Mouse (Mus musculus) T-helper 2 cell (primary cell): ENCODE measurements around the gene Rin3.
"Not testable (repeated sequence)": the region's sequence is repeated elsewhere in the genome, so short reads cannot be mapped to it uniquely, and the experiment has no call there.

Experiments
- in situ Hi-C: fragments of 300-600 bp; cut with MboI, MseI; formaldehyde crosslinking; loops from one replicate; pipeline ENCODE4 v1.15.1; 2025; ENCODE audit warnings: high pct_unique_total_duplicates

Gene Rin3

GRCm38 (mm10) chr12:102282763-102283482 is at the start of gene Rin3:
Gene Rin3, plus strand, starts transcription at chr12:102283048.
- in situ Hi-C loops, result no loop called here

- in situ Hi-C loops, result no loop called here
Observed at GRCm38 (mm10) chr12:102235551-102235950, 47.3 kb upstream of the Rin3 start.

DNA sequence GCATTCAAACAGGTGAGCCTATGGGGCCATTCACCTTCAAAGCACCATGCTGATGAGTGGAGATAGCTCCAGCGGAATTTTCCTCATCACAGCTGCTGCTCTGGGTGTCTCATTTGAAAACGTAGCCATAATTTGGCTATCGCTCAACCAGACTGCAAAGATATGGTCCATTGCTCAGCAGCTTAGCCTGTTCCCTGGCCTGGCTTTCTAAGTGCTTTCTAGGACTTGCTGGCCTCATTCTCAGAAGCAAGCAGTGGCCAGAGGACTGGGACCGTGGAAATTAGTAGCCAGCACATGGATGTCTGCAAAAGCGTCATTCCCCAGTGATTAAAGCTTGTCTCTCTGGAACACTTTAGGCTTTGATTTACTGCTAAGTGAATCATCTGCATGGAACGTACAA is 46.5 kb upstream of the Rin3 start:
- in situ Hi-C loops, result no loop called here

DNA sequence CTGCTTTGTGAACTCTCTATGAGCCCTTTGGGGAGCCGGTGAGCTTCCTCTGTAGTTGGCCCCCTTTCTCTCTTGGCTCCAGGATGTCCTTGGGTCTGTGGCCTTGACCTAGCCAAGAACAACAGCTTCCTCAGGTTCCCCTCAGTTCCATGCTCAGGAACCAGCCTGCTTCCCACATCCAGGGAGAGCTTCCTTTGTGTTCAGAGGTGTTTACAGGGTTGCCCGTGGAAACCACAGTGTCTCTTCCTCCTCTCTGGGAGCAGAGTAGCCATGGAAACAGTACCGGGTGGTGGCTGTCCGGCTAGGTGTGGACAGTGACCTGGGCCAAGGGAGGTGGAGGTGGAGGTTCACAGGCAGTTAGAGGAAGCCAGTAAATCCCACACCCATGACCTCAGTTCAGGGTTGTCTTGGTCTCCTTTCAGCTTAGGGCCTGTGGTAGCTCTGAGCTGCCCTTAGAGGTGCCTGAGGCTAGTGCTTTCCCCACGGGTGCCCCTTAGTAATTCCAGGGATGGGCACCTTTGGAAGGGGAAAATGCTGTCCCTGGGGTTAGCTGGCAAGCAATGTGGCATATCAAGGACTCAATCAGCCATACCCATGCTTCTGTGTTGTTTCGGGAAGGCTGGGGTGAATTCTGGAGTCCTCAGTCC is 40.6 kb upstream of the Rin3 start:
- in situ Hi-C loops, result no loop called here

DNA sequence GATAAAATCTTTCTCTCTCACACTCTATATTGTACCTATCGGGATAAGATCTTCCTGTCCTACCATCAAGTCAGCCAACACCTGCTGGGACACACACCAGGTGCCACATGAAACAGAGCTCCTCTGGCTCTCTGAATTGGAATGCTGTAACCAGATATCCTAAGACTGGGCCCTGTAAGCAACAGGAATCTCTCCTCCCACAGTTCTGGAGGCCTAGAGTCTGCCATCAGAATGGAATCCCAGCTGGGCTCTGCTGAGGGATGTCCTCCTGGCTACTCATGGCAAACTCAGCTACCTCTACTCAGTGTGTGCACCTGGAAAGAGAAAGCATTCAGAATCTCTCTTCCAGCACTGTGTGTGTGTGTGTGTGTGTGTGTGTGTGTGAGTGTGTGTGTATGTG is 38.9 kb upstream of the Rin3 start:
- in situ Hi-C loops, result no loop called here

GRCm38 (mm10) chr12:102246226-102246625 is 36.6 kb upstream of the Rin3 start:
- in situ Hi-C loops, result no loop called here

DNA sequence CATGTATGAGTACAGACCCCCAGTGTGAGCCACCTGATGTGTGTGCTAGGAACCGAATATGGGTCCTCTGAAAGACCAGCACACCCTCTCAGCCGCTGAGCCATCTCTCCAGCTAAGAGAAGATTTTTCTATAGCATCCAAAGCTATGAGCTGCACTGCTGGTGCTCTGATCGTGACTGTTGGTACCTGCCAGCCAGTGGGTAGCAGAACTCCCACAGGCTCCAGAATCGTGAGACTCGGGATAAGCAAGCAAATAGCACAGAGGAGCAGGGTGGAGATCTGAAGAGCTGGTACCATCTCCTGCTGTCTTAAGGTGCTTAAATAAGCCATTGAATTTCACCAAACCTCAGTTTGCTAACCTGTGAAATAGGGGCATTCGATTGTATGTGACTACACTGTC is 34.7 kb upstream of the Rin3 start:
- in situ Hi-C loops, result no loop called here

DNA sequence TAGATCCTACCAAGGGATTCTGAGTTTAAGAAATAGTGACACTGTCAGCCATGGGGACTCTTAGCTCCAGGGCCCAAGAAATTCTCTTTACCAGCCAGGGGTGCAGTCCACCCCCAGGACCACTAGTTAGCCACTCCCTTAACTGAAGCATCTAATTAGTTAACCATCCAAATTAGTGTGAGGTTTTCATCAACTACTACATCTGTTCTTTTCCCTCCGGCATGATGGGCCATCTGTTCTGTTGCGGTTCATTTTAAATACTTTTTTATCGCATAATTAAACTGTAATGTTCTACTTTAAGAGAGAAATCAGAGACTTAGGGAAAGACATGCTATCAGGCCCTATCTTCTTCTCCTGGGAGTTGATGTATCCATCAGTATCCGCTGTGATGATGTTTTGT is 32.5 kb upstream of the Rin3 start:
- in situ Hi-C loops, result no loop called here

DNA sequence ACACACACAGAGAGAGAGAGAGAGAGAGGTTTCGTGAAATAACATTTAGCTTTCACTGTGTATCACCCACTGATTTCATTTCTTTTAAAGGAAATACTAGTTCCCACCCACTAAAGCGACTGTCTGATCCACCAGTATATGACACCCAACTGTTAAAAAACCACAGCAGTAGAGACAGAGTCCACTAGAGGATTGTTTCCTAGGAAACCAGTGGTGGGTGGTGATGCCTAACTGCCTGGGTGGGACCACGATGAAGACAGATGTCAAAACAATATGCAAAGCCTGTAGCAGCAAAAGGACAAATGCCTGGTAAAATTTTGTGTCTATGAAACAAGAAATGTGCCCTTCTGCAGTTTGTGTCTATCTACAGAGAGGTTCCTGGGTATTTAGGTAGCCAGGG is 31.8 kb upstream of the Rin3 start:
- in situ Hi-C loops, result no loop called here

DNA sequence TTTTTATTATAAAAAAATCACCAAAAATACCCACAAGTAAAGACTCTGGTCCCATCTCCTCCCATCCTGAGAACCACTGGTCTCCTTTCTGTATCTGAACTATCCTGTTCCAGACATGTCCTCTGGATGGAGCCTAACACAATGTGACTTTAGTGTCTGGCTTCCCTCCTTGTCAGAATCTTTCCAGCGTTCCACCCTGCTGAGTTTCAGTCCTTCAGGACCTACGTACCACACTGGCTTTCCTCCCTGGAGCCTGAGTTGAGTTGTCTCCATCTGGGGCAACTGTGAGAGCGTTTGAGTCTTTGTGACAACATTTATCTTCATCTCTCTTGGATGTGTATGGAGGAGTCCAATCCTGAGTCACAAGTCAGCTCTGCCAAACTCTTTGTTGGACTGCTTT is 30.9 kb upstream of the Rin3 start:
- in situ Hi-C loops, result no loop called here

GRCm38 (mm10) chr12:102252525-102252924 is 30.3 kb upstream of the Rin3 start:
- in situ Hi-C loops, result no loop called here

GRCm38 (mm10) chr12:102255012-102255411 is 27.8 kb upstream of the Rin3 start:
- in situ Hi-C loops, result no loop called here

- in situ Hi-C loops, result no loop called here
Observed at GRCm38 (mm10) chr12:102258522-102259112, 24.2 kb upstream of the Rin3 start.

- in situ Hi-C loops, result loop anchor here (10.0 kb wide), 1 partner anchor 57 kb away; no protein-coding TSS in a partner anchor
Observed at GRCm38 (mm10) chr12:102261933-102262396, 20.9 kb upstream of the Rin3 start.

- in situ Hi-C loops, result loop anchor here (10.0 kb wide), 1 partner anchor 58 kb away; no protein-coding TSS in a partner anchor
Observed at GRCm38 (mm10) chr12:102262809-102263208, 20.0 kb upstream of the Rin3 start.

- in situ Hi-C loops, result loop anchor here (10.0 kb wide), 1 partner anchor 58 kb away; no protein-coding TSS in a partner anchor
Observed at GRCm38 (mm10) chr12:102263249-102263648, 19.6 kb upstream of the Rin3 start.

- in situ Hi-C loops, result loop anchor here (10.0 kb wide), 1 partner anchor 62 kb away; no protein-coding TSS in a partner anchor
Observed at GRCm38 (mm10) chr12:102266433-102266832, 16.4 kb upstream of the Rin3 start.

DNA sequence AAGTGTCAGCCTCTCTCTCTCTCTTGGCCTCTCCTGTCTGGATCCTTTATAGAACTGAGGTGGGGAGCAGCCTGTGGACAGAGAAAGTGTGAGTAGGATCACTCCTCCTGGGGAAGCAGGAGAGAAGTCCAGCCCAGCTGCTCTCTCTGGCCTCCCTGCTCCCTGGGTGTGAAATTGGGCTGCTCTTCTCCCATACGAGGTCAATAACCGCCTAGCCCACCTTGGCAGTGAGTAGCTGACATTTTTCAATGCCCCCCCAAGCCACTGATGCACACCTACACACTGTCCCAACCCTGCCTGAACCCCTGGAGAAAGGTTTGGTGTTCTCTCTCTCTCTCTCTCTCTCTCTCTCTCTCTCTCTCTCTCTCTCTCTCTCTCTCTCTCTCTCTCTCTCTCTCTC is 13.7 kb upstream of the Rin3 start:
- in situ Hi-C loops, result loop anchor here (10.0 kb wide), 1 partner anchor 64 kb away; no protein-coding TSS in a partner anchor

DNA sequence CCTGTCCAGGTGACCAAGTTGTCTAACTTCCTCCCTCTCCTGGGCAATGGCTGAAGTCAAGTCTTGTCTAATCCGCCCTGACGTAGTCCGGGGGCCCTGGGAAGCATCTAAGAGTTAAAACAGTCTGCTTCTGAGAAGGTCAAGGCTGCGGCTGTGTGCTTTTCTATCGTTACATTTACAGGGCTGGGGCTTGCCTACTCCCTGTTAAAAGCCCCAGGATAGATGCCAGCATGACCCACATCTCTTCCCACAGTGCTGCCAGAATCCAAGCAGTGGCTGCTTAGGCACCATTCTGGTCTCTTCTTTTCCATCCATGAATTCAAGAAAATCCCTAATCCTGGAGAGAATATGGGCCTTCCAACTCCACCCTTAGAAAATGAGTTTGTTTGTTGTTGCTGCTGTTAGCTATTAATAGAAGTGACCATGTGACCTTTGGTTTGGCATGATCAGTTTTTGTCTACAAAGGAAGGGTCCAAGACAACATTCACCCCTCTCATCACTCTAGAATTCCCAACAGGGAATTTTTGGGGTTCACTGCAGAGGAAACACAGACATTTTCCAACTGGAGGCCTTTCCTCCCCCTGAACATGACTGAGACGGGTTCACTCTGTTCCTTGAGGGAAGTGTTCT is 12.0 kb upstream of the Rin3 start:
- in situ Hi-C loops, result no loop called here

DNA sequence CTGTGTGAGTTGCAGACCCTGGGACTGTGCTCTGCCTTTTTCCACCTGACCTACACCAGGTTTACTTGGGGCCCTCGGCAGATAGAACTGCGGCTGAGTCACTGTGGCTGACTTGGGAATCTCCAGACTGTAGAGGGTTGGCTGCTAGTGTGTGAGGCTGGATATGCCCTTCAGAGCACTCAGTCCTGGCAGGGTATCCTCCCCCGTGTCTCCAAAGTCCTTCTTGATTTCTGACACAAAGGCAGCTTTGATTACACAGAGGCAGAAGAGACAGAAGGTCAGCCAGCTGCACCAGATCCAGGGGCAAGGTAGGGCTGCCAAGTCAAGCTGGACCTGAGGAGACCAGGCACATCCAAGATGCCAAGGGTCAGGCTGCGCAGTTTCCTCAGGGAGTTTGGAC is 11.4 kb upstream of the Rin3 start:
- in situ Hi-C loops, result no loop called here

DNA sequence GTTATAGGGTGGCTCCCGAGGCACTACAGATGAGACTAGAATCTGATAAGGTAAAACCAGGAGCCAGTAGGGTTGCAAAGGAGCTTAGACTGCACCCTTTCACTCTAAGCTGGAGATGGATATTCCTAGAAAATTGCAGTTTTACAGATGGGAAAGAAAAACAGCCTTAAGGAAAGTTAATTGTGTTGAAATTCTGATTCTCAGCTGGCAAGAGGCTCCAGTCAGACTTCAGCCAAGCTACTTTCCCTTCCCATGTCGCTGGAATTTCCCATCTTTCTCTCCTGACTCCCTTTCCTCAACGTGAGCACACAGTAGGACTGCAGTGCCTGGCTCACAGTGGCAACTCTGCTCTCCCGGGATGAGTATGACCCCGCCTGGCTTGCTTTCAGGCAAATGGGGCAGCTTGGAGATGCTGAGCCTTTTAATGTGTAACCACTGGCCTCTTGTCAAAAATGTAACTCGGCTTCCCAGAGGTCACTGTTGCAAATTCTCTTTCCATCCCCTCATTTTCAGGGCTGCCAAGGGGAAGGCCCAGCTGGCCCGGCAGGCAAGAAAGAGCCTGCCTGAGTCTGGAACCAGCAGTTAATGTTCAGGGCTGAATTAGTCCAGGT is 6.9 kb upstream of the Rin3 start:
- in situ Hi-C loops, result no loop called here

DNA sequence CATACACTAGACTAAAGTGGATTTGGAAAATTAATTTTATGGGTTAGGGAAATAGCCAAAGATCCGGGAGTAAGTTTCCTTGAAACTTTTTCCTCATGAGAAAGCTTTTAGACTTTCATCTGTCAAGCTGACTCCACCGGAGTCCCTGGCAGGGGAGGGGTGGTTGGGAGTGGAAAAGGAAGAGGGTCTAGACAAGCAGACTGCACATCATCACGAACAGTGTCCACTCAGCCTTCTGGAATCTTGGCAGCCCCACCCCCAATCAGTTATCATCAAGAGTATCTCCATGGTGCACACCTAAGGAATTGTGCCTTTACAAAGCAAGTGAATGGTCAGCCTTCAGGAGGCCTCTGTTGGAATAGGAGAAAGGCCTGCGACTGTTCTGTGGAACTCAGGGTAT is 2.6 kb upstream of the Rin3 start:
- in situ Hi-C loops, result not testable (repeated sequence)
